Comparison of ENCODE assay signal across 19 mouse cellular contexts in genomic region chr7:24605561-24605960, GRCm38 (mm10). TPM values are rescaled to one million over a fixed set of nuclear protein-coding genes. Genes with fewer than 3 reads are reported as not detected.
"Had no signal": no experiment of that assay in that cellular context is flagged by ENCODE, and none has a peak within 500 bp of the region (broad histone marks: within the 10 kb centered on the region; RNA-seq: fewer than 3 reads in every experiment).

No protein-coding gene starts in this region.

- H3K4me2 ChIP-seq: limb, embryonic 13.5 days; midbrain, embryonic 13.5 days had no signal

- DNase-seq: kidney, adult 11 months; kidney, postnatal 14 days; kidney, postnatal 4 days; liver; lung, postnatal 36 days; right cerebral cortex, postnatal 14 days; right cerebral cortex, postnatal 4 days; thymus, postnatal 36 days had no signal

- ATAC-seq: liver, postnatal 0 days; lung, postnatal 0 days; midbrain, embryonic 13.5 days had no signal

- H3K9me3 ChIP-seq: limb, embryonic 10.5 days; limb, embryonic 13.5 days; megakaryocyte, embryonic 14.5 days; midbrain, embryonic 13.5 days had no signal

- H3K4me3 ChIP-seq: limb, embryonic 10.5 days; limb, embryonic 13.5 days; megakaryocyte, embryonic 14.5 days; midbrain, embryonic 10.5 days; midbrain, embryonic 13.5 days had no signal

- H3K36me3 ChIP-seq: midbrain, embryonic 13.5 days had no signal

- H3K27me3 ChIP-seq: megakaryocyte, embryonic 14.5 days had no signal

- H3K9ac ChIP-seq: limb, embryonic 13.5 days; liver, embryonic 14.5 days; liver, postnatal 0 days; midbrain, embryonic 13.5 days had no signal

- H3K27ac ChIP-seq: limb, embryonic 10.5 days; limb, embryonic 13.5 days; liver, embryonic 14.5 days; midbrain, embryonic 10.5 days; midbrain, embryonic 13.5 days had no signal

RNA-seq across cellular contexts. Expression of gene Phldb3, which starts 5.0 kb away (rescaled TPM):
- polyA plus RNA-seq: midbrain, embryonic 10.5 days; midbrain, embryonic 13.5 days; midbrain, postnatal 0 days; neural tube, embryonic 11.5 days; neural tube, embryonic 14.5 days had no signal

RNA-seq across cellular contexts. Expression of gene Lypd3, which starts 30.8 kb away (rescaled TPM):
- polyA plus RNA-seq: liver, postnatal 0 days; lung, postnatal 0 days; midbrain, embryonic 13.5 days had no signal
